Mouse (Mus musculus) liver, embryonic 15.5 days (tissue): ENCODE data around the gene Mt4. TPM values are rescaled to one million over a fixed set of nuclear protein-coding genes. Genes with fewer than 3 reads are reported as not detected.

Experiments used
- ATAC-seq: fragments of 200-750 bp; cut with Nextera tagmentation; 2 replicates; pipeline ENCODE4 v1.8.0; 2017; ENCODE audit warnings: moderate number of reproducible peaks, mild to moderate bottlenecking, moderate library complexity; ENCODE audit not compliant: insufficient read depth
- H3K27ac ChIP-seq: fragments of 300-500 bp; sonication (generic); replicated peaks from 2 replicates; pipeline ENCODE4 v1.5.1; 2015; ENCODE audit warnings: mild to moderate bottlenecking, inconsistent platforms
- H3K27me3 ChIP-seq: fragments of 300-500 bp; sonication (generic); 2 replicates; pipeline ENCODE4 v1.6.1; 2015; ENCODE audit warnings: mild to moderate bottlenecking, inconsistent platforms
- H3K36me3 ChIP-seq: fragments of 300-500 bp; sonication (generic); replicated peaks from 2 replicates; pipeline ENCODE4 v1.6.1; 2015; ENCODE audit warnings: moderate library complexity, mild to moderate bottlenecking, inconsistent platforms
- H3K4me1 ChIP-seq: fragments of 300-500 bp; sonication (generic); replicated peaks from 2 replicates; pipeline ENCODE4 v1.6.1; 2015; ENCODE audit warnings: inconsistent platforms
- H3K4me2 ChIP-seq: fragments of 300-500 bp; sonication (generic); 2 replicates; pipeline ENCODE4 v1.6.1; 2015; ENCODE audit warnings: moderate library complexity, mild to moderate bottlenecking, inconsistent platforms
- H3K4me3 ChIP-seq: fragments of 300-500 bp; sonication (generic); replicated peaks from 2 replicates; pipeline ENCODE4 v1.5.1; 2015; ENCODE audit warnings: mild to moderate bottlenecking, inconsistent platforms
- H3K9ac ChIP-seq: fragments of 300-500 bp; sonication (generic); 2 replicates; pipeline ENCODE4 v1.6.1; 2015; ENCODE audit warnings: moderate library complexity, mild to moderate bottlenecking, inconsistent platforms
- H3K9me3 ChIP-seq: fragments of 300-500 bp; sonication (generic); replicated peaks from 2 replicates; pipeline ENCODE4 v1.6.1; 2016; ENCODE audit warnings: inconsistent platforms
- WGBS: fragments of 180-500 bp; shearing (Covaris S2); methylation state at CpG from one replicate; pipeline ENCODE4 v1.1.7; 2015; ENCODE audit warnings: mixed read lengths; ENCODE audit not compliant: insufficient replicate concordance; 5-methylcytosine and 5-hydroxymethylcytosine counted together
- polyA plus RNA-seq: library from polyadenylated mRNA; unstranded; fragments of >200 nt; fragmentation: Nextera tagmentation; extraction: Ambion mirVana; gene quantifications from 2 replicates; pipeline ENCODE4 v1.2.1, GENCODE M21; 2015

The Mt4 gene
- polyA plus RNA-seq, 1 experiment from 2014 or later = 1.2 TPM

DNA sequence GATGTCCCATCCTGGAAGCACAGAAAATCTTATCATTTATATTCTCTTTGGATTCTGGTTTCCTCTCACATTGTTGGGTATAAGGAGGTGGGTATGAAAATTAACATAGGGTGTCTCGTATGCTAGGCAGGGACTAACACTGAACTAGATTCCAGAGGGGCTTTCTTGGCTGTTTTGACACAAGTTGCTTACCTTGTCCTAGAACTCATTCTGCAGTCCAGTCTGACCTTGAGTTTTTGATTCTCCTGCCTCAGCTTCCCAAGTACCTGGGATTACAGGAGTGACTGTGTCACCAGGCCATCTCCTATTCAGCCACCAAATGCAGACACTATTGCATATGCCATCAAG lies 43.5 kb downstream of the Mt4 start:
- ATAC-seq = no peak
- Histone ChIP-seq H3K4me3 (peak overlapping the region; percentile 73), H3K27me3 (0 out of 2 replicates have a peak, but pooled peaks cover 6% of the 10 kb centered on the region), H3K4me2 (peak overlapping the region; percentile 77), H3K9ac (peak overlapping the region; percentile 83), H3K27ac (peak overlapping the region; percentile 97), H3K36me3 (peaks cover 14% of the 10 kb centered on the region), H3K4me1 (peaks cover 77% of the 10 kb centered on the region), H3K9me3 (no peaks in the 10 kb centered on the region)
- WGBS = 73% methylated on average over 1 of the region's 1 CpGs

DNA sequence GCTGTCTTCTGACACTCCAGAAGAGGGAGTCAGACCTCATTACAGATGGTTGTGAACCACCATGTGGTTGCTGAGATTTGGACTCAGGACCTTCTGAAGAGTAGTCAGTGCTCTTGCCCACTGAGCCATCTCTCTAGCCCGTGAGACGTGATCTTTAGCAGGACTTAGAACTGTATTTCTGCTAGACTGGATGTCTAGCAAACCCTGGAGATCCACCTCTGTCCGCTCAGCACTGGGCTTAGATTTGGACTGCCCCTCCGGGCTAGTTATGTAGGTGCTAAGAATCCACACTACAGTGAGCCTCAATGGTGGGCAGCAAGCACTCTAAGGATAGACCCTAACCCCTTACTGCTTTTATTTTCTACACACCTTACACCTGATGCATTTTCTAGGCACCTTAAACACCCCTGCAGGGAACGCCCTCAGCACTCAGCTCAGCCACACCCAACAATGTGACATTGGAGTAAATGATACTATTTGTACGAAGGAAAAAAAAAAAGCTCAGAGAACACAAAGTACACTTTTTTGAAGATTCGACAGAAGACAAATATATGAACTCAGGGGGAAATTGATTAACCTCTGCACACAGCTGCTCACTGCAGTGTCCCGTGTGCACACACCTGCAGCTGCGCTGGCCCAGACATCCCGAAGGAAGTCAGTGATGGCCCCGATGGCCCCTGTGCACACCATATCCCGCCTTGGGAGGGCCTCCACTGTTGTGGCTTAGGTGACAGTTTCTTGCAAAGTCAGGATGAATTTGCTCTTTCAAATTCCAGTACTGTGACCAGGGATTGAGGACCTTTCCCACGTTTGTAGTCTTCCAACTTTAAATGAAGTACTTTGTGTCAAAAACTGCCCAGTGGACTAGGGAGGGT lies 45.3 kb downstream of the Mt4 start:
- Histone ChIP-seq H3K9me3 (no peaks in the 10 kb centered on the region), H3K4me2 (peak overlapping the region; percentile 77), H3K27me3 (peaks cover 13% of the 10 kb centered on the region; the same call in 1 of the 2 replicates), H3K4me3 (peak overlapping the region; percentile 73), H3K9ac (peak overlapping the region; percentile 60), H3K4me1 (peaks cover 79% of the 10 kb centered on the region), H3K27ac (peak overlapping the region; percentile 97), H3K36me3 (peaks cover 14% of the 10 kb centered on the region)
- 50% methylated on average over 13 of the region's 13 CpGs for WGBS
- no peak for ATAC-seq

DNA sequence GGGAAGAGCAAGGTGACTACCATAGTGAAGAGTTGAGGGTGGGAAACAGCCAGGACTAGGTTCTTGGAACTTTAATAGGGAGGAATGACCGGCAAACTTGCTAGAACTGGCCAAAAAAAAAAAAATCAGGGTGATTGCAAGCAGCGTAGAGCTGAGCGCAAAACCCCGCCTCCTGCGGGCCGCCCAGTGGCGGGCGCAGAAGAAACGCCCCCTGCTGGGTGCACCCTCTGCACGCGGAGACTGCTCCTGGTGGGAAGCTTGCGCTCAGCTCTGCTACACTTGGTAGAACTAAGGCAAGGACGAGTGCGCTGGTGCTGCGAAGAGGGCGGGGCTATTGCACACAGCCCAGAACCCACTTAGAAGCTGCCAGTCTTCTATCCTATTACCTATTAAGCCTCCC lies 46.1 kb downstream of the Mt4 start:
- Histone ChIP-seq H3K27ac (peak overlapping the region; percentile 97), H3K4me2 (peak overlapping the region; percentile 77), H3K27me3 (peaks cover 20% of the 10 kb centered on the region), H3K4me3 (peak overlapping the region; percentile 73), H3K36me3 (peaks cover 14% of the 10 kb centered on the region), H3K4me1 (peaks cover 77% of the 10 kb centered on the region), H3K9me3 (no peaks in the 10 kb centered on the region), H3K9ac (peak overlapping the region; percentile 62)
- peak; percentile 51 for ATAC-seq
- under 1% methylated on average over 16 of the region's 16 CpGs for WGBS

DNA sequence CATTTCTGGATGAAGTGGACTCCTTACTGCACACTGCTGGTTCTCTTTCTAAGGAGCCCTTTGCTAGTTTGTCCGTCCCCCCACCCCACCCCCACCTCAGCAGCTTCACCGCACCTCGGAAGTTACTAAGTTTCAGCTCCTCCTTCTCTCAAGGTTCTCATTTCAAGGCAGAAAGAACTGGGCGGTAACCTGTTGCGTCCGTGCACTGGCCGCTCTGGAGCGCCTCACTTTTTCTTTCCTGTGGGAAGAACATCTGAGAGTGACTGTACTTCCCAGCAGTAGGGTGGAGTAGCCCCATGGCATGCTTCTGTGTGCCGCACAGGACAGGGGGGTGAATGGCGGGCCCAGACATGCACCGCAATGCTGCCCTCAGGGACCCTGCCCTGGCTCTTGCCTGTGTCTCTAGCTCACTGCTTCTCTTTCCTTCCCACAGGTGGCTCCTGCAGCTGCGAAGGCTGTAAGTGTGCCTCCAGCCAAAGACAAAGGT lies 47.4 kb downstream of the Mt4 start:
- no peak for ATAC-seq
- Histone ChIP-seq H3K4me3 (peak overlapping the region; percentile 73; the same call in 1 of the 2 replicates), H3K4me1 (peaks cover 76% of the 10 kb centered on the region), H3K9me3 (no peaks in the 10 kb centered on the region), H3K27ac (peak overlapping the region; percentile 97), H3K27me3 (peaks cover 31% of the 10 kb centered on the region), H3K9ac (peak overlapping the region; percentile 62), H3K36me3 (peaks cover 14% of the 10 kb centered on the region), H3K4me2 (peak overlapping the region; percentile 77)
- 40% methylated on average over 12 of the region's 12 CpGs for WGBS

DNA sequence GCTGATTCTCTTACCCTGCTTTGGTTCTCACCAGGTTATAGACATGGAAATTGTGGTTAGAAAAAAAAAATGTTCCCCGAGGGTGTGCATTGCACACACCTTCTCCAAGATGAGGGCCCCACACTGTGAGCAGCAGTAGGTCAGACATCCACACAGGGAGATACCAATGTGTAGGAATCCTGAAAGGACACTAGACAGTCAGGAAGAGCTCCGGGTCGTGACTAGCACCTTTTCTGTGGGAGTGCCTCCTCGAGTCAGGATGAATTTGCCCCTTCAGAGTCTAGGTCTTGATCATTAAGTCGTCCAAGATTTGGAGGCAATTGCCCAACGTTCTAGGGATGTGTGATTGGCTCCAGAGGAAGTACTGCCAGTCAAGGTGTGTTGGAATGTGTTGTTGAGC lies 48.8 kb downstream of the Mt4 start:
- Histone ChIP-seq H3K9ac (peak overlapping the region; percentile 57), H3K4me3 (peak overlapping the region; percentile 45), H3K27ac (peak overlapping the region; percentile 92), H3K4me1 (peaks cover 87% of the 10 kb centered on the region), H3K36me3 (peaks cover 3% of the 10 kb centered on the region; the same call in 1 of the 2 replicates), H3K4me2 (peak overlapping the region; percentile 75), H3K27me3 (peaks cover 44% of the 10 kb centered on the region), H3K9me3 (no peaks in the 10 kb centered on the region)
- WGBS = 51% methylated on average over 6 of the region's 6 CpGs
- no peak for ATAC-seq

DNA sequence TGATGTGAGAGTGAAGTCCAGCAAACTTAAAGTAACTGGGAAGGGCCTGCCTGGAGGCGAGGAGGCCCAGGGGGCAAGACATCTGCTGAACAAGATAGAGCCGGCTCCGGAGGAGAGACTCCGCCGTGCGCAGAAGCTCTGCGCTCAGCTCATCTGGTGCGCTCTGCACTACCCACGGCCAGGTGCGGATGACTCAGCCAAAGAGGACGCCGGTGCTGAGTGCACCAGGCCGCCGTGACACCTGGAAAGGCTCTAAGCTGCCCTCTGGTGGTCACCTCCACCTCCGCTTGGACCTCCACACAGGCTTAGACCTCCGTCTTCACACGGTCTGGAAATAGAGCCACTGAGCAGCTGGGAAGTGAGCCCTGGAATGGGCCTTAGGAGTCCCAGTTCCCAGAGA lies 49.5 kb downstream of the Mt4 start:
- peak; percentile 85 for ATAC-seq
- 3% methylated on average over 17 of the region's 17 CpGs for WGBS
- H3K27ac ChIP-seq = peak overlapping the region; percentile 92
- H3K27me3 ChIP-seq = peaks cover 44% of the 10 kb centered on the region
- H3K4me1 ChIP-seq = peaks cover 89% of the 10 kb centered on the region
- H3K4me2 ChIP-seq = peak overlapping the region; percentile 75
- peak overlapping the region; percentile 57 for H3K9ac ChIP-seq
- peak overlapping the region; percentile 45 for H3K4me3 ChIP-seq
- H3K36me3 ChIP-seq = no peaks in the 10 kb centered on the region
- no peaks in the 10 kb centered on the region for H3K9me3 ChIP-seq

DNA sequence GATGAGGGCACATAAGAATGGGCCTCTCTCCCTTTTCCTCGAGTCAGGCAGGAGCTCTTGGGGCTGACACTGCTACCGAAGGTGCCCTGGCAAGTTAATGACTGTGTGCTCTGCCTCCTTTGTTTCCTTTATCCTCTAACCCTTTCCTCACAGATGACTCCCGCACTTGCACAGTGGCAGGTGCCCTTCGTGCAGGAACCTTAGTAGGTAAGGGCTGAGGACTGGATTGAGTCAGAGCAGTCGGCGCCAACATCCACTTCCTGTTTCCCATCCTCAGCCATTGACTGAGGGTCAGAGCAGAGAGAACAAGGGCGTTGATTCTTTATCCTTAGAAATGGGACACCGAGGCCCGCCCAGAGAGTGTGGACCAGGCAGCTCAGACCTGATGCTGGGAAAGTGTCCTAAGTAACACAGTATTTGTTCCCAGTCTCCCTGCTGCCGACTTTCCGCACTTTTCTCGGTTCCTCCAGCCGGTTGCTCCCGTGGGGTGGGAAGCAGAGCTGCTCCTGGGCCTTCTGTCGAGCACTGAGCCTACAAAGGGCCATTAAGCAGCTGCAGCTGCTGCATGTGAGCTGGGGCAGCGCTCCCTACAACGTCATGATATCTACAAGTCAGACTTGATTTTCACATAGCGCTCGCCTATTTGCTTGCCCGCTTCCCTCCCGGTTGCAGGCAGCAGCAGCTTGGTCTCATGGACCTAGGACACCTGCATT lies 50.4 kb downstream of the Mt4 start:
- no peaks in the 10 kb centered on the region for H3K36me3 ChIP-seq
- peak overlapping the region; percentile 92 for H3K27ac ChIP-seq
- H3K27me3 ChIP-seq = peaks cover 44% of the 10 kb centered on the region
- peaks cover 83% of the 10 kb centered on the region for H3K4me1 ChIP-seq
- peak overlapping the region; percentile 57 for H3K9ac ChIP-seq
- no peak for ATAC-seq
- H3K9me3 ChIP-seq = no peaks in the 10 kb centered on the region
- H3K4me2 ChIP-seq = peak overlapping the region; percentile 75
- WGBS = 39% methylated on average over 21 of the region's 21 CpGs
- peak overlapping the region; percentile 45 for H3K4me3 ChIP-seq

Other genes with a start within 250 kb of the Mt4 start
- gene Amfr, start 124.4 kb upstream of the Mt4 start, polyA plus RNA-seq = 52.2 and 59.4 TPM in 2 replicates
- 70.5 and 74.4 TPM in 2 replicates for gene Nudt21, start 100.2 kb upstream of the Mt4 start, polyA plus RNA-seq
- gene Ogfod1, start 100.0 kb upstream of the Mt4 start, polyA plus RNA-seq = 4.2 and 4.9 TPM in 2 replicates
- 2.6 and 3.4 TPM in 2 replicates for gene Bbs2, start 38.3 kb upstream of the Mt4 start, polyA plus RNA-seq
- gene Mt3, start 15.4 kb downstream of the Mt4 start, polyA plus RNA-seq = 0.24 TPM in 1 of 2 replicates, not detected in the other
- gene Mt2, start 35.5 kb downstream of the Mt4 start, polyA plus RNA-seq = 1,256 and 1,483 TPM in 2 replicates
- gene Mt1, start 41.9 kb downstream of the Mt4 start, polyA plus RNA-seq = 5,156 and 5,724 TPM in 2 replicates
- gene Nup93, start 77.4 kb downstream of the Mt4 start, polyA plus RNA-seq = 39.4 and 41.7 TPM in 2 replicates
- gene Slc12a3, start 192.0 kb downstream of the Mt4 start, polyA plus RNA-seq = 0.15 and 0.37 TPM in 2 replicates
- gene Herpud1, start 249.2 kb downstream of the Mt4 start, polyA plus RNA-seq = 139 and 161 TPM in 2 replicates